Mouse (Mus musculus) A20 (cell line): ENCODE results near the gene Krt83.
A peak's percentile ranks its signal among the peaks of the same experiment; 100 is the strongest.
"Not testable (repeated sequence)": the region's sequence is repeated elsewhere in the genome, so short reads cannot be mapped to it uniquely, and the experiment has no call there.

Source experiments
- DNase-seq: peaks from one replicate; pipeline ENCODE4 v3.0.0-alpha.2; 2011; ENCODE audit warnings: low read depth, low spot score

The Krt83 gene

GRCm38 (mm10) chr15:101491431-101491830 is at the start of gene Krt83:
Gene Krt83 (minus strand): TSS chr15:101491512.
- DNase-seq = no peak

DNA sequence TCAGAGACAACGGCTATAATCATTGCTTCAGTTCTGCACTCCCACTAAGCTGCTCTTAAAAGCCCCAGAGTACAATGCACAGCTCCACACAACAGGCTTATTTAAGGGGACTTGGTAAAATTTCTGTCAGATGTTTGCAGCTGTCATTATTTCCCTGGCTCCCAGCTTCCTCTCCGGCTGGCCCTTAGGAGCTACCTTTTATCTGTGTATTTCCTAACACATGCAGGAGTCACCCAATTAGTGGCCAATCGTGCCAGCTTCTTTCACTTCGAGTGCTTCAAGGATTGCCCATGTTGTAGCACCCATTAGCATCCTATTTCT is 47.2 kb upstream of the Krt83 start:
- DNase-seq = no peak

DNA sequence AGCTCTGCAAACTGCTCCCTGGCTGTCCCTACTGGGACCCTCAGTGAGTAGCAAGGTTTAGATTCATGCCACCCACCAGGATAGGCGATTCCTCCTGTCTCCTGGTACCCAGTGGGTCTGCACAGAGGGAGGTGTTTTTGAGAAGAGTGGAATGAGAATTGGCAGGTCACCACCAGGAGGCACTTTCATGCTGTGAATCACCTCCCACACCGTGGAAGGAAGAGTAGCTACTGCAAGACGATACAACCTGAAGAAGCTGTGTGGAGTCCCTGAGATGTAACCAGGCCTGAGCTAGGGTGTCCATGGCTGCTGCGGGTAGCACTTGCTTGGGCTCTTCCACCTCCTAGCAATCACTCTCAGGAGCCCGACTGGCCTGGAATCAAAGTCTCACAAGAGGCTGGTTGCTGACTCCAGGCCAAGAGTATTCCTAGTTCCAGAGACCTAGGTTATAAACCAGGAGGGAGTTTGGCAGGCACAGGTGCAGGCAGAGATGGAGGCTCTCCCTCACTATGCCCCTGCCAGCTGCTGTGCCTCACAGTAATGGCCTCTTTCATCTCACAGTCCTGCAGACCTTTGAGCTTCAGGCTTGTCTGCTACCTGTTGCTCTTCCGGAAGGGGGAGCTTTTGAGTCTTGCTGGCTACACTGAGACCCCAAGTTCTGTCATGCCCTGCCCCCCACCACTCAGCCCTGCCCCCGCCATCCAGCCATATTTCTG is 46.7 kb upstream of the Krt83 start:
- peak; percentile 25 for DNase-seq

GRCm38 (mm10) chr15:101536054-101536850 is 44.9 kb upstream of the Krt83 start:
- no peak for DNase-seq

DNA sequence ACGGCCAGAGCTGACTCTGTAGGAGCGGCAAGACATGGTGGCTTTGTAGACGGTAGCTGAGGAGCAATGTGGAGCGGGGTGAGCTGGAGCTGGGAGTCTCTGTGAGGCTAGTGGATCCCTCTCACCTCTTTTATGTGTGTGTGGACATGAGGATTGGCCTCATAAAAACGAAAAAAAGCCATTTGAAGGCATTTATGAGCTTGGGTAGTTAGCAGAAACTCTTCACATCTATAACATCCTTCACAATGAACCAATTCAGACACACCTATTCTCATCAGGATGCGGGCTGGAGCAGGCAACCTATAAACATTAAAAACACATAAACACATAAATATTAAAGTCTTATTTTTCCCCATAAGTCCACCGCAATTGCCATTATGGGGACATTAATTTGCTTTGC is 41.4 kb upstream of the Krt83 start, which contains the start of gene Krt84:
TSS of gene Krt84 (minus strand) at position 101 of the 400 bp plus-strand sequence.
- no peak for DNase-seq

DNA sequence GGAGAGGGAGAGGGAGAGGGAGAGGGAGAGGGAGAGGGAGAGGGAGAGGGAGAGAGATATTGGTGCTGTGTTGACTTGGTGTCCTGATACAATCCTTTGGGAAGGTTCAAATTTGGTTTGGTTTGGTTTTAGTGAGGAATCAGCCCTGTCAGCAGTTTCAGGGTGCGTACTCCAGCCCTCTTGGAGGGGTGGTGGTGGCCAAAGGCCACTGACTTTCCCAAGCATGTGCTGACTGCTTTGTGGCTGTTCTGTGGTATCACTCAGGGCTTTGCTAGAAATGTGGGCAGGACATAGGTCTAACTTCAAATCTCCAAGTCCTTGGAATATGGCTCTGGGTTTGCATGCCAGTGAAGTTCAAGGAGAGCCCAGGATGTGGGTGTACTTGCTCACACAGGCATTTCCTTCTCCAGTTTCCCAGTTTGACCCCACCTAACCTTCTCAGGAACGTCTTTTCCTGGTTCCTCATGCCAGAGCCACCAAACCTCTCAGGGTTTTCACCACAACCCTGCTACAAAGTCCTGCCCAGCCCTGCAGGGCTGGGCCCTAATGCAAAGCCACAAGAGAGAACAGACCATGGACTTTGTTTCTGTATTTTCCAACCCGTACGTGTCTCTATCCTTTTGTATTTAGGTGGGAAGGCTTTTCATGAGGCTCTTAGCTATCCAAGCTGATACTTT is 31.4 kb upstream of the Krt83 start:
- no peak for DNase-seq

- peak; percentile 56 for DNase-seq
These were observed 28.5 kb upstream of the Krt83 start for GRCm38 (mm10) chr15:101519792-101520191.

- DNase-seq = not testable (repeated sequence)
These were observed 25.8 kb upstream of the Krt83 start, which contains the start of gene Gm49425 for GRCm38 (mm10) chr15:101517161-101517560. Gene Gm49425 (minus strand): TSS chr15:101517261.

DNA sequence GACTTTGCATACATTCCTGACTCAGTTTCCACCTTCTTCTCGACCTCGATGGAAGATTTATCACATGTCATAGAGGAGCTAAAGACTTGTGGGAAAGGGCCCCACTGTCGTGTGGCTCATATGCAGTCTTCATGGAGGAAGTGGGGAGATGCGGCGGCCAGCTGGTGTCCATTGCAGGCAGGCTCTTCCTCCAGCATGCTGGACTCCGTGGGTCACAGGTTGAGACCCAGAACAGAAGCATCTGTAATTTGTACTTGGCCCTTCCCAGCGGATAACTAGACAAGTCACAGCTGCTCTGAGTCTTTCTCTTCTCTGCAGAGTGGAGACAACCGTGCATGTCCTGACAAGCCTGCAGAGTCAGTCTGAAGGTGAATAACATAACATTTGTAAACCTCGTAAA is 16.9 kb upstream of the Krt83 start:
- no peak for DNase-seq

GRCm38 (mm10) chr15:101506896-101507758 is 15.8 kb upstream of the Krt83 start:
- DNase-seq = no peak

DNA sequence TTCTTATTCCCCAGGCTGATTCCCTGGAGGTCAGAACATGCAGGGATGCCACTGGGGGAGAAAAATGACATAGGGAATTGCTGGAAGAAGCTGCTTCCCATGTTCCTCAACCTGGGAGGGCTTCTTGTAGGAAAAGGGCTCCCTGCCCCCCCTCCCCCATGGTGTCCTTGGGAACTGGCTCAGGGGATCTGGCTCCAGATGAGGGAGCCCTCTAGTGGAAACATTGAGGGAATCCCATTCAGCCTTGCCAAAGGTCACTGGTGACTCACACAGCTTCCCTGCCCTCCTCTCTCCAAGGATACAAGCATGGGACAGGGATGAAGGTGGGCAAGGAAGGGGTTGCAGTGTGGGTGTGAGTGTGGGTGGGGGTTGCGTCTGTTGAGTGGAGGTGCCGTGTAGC is 5.9 kb upstream of the Krt83 start:
- DNase-seq = no peak

DNA sequence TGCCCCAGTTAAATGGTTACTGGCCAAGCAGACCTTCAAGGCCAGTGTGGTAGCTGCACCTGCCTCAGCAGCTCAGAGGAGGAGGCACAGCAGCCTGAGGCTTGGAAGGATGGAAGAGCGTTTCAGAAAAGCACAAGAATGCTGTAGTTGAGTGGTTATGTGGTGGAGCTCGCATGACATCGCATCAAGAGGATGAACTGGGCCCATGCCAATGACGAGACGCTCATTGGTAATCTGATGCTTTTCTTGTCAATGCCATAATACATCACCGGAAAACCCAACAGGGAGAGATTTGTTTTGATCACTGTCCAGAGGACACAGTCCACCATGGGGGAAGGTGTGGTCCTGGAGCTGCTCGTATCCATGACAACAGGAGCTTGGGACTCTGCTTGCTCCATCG is 4.0 kb upstream of the Krt83 start:
- DNase-seq = no peak

- no peak for DNase-seq
These were observed 2.9 kb upstream of the Krt83 start for GRCm38 (mm10) chr15:101494203-101494602.

DNA sequence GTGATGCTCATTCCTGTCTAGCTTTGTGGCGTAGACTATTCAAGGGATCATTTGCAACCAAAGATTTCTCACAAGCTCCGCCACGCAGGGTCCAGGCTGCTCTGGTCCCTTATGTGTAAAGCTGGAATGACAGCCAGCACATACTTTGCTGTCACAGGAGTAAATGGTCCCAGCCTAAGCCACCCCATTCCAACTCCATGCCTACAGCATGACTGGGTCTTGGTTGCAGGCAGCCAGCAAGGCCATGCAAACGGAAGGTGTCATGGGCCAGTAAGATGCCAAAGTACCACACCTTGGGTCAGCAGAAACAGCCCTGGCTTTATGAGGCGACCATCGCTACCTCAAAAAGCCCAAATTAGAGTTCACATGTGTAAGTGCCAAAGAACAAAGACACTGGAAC is 2.4 kb upstream of the Krt83 start:
- DNase-seq = no peak

GRCm38 (mm10) chr15:101492718-101493117 is 1.4 kb upstream of the Krt83 start:
- DNase-seq = no peak

DNA sequence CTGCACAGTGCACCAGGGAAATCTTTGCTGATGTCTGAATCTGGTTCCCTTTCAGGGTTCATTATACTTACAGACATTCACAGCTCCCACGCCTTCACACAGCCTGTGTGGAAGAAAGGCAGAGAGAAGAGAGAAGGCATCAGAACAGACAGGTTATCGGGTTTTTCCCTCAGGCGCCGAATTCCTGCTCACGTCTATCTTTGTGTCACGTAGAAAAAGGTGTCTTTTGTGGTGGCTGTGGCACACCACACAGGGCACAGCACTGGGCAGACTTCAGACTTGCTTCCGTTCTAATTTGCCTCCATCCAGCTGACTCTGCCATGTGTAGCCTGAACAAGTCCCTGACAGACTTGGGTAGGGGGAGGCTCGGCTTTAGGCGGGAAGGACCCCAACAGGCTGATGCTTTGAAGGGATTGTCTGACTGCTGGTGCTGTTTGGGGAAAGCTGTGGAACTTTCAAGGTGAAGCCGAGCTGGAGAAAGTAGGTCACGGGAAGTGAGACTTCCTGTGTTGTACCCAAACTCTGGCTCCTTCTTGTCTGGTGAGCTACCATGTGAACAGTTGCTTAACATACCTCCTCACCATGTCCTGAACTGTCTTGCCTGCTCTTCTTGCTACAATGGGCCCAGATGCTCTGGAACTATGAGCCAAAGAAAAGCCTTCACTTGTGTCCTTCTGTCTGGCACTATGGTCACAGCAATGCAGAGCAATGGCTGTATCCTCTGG is 5.2 kb downstream of the Krt83 start:
- DNase-seq = no peak

DNA sequence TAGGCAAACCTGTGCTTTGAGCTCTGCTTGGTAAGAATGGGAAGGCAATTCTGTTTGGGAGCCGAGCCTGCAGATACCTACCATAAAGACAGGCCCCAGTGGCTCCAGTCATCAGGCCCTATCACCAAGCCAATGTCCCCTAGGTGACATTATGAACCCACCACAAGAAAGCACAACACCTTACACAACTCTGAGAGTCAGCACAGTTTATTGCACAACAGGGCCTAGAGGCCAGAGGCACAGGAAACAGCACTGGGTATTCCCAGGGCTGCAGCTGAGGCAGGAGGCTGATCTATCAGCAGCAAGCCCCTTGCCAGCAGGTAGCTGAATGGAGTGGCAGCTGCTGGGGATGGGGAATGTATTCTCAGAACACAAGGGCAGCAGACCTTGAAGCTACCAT is 6.4 kb downstream of the Krt83 start:
- DNase-seq = no peak

DNA sequence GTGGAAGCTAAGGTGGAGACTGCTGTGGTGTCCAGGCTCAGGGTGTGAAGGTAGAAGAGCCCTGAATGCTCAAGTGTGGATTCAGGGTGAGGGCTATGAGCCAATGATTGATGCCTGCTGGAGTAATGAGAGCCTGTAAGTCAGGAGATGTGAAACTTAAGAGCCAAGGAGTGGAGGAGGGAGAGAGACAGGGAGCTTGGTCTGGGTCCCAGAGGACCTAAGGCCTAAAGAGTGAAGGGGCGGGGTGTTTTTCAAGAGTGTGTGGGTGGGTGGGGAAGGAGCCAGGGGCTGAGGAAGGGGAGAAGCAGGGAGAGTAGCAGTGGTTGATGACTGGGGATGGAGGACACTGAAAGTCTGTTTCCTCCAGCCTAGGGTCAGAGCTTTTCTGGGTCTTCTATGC is 7.7 kb downstream of the Krt83 start:
- no peak for DNase-seq

GRCm38 (mm10) chr15:101482056-101482455 is 9.3 kb downstream of the Krt83 start:
- no peak for DNase-seq

DNA sequence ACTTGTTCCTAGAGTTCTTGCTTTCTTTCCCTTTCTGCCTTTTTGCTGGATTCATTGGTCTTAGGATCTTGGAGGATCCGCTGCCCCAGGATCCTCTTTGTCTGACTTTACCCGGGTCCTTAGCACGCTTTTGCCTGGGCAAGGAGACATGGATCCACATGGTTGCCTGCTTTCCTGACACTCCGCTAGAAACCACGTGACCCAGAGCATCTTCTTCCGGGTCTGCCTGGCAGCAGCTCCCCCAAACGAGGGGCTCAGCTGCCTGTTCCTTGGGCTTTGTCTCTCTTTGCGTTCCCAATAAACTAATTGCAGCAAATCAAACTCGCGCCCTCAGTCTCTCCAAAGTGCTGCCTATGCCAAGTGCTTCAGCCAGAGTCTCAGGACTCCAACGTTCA is 11.6 kb downstream of the Krt83 start:
- no peak for DNase-seq
